Comparison of ENCODE assay signal across 8 mouse cellular contexts in the genomic region with DNA sequence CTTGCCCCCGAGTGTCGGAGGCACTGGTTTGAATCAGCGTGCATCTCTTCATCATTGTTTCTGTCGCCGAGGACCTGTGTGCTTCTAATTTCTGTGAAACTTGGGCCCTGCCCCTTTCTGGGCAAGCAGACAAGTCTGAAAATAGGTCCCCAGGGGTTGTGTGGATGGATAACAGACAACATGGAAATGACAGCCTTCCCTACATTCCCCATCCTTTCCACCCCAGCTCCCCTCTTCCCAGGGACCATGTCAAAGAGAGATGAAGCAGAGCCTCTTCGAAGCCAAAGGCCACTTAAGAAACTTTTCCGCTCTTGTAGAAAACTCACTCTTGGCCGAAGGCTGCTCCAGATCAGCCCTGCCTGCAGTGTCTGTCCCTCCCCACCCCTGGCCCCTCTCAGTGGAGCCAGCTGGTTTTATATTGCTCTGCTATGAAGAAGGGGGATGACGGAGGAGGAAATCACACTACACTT.
DNase-seq lines count a peak whose midpoint lies in the region; ATAC-seq and TF ChIP-seq lines count a peak whose summit lies in the region.

No protein-coding gene starts in this region.

- intact Hi-C loops in left cerebral cortex, postnatal 4 days (cut with DNase I), result no loop called here
- intact Hi-C loops in left cerebral cortex, postnatal 36 days (cut with DNase I), result no loop called here
- intact Hi-C loops in heart, postnatal 14 days (cut with DNase I), result no loop called here

- no peak overlapping the region for H3K27ac ChIP-seq in forebrain, embryonic 14.5 days (ENCODE audit: low read depth, low read length)

- H3K9me3 ChIP-seq in forebrain, embryonic 14.5 days (replicated peaks; ENCODE audit: control insufficient read depth, low read length), result no peaks in the 10 kb centered on the region

- H3K27me3 ChIP-seq in forebrain, embryonic 14.5 days (replicated peaks; ENCODE audit: control insufficient read depth, insufficient read depth, low read length), result no peaks in the 10 kb centered on the region
- no peaks in the 10 kb centered on the region for H3K27me3 ChIP-seq in myocyte (ENCODE audit: control insufficient read depth, insufficient read depth, insufficient read length)

- no peak overlapping the region for H3K4me3 ChIP-seq in forebrain, embryonic 14.5 days (ENCODE audit: low read depth, low read length)
- H3K4me3 ChIP-seq in myocyte, result no peak overlapping the region

- no peak for TF ChIP-seq POLR2A in myocyte (IDR thresholded peaks at IDR 0.05; ENCODE audit: insufficient read length, low read depth)

- peak overlapping the region; percentile 33; the same call in 1 of the 2 replicates for H3K4me2 ChIP-seq in forebrain, embryonic 14.5 days (ENCODE audit: low read length)
- H3K4me2 ChIP-seq in myocyte (ENCODE audit: low read depth), result peak overlapping the region; percentile 45

- WGBS in forebrain, embryonic 14.5 days, result 64% methylated on average over 9 of the region's 9 CpGs

- peaks cover 10% of the 10 kb centered on the region for H3K4me1 ChIP-seq in forebrain, embryonic 14.5 days (ENCODE audit: control insufficient read depth, insufficient read depth, low read length)

- no peak overlapping the region for H3ac ChIP-seq in myocyte (ENCODE audit: control insufficient read depth, insufficient read length)

- H3K79me2 ChIP-seq in myocyte (ENCODE audit: control insufficient read depth, insufficient read depth), result no peaks in the 10 kb centered on the region

- H3K36me3 ChIP-seq in forebrain, embryonic 14.5 days (ENCODE audit: control insufficient read depth, insufficient read depth, low read length), result no peaks in the 10 kb centered on the region
- H3K36me3 ChIP-seq in myocyte (ENCODE audit: control insufficient read depth, insufficient read depth), result no peaks in the 10 kb centered on the region

- peak; percentile 78 for DNase-seq in left cerebral cortex, postnatal 4 days
- no peak for DNase-seq in left cerebral cortex, postnatal 36 days (ENCODE audit: low spot score in 2 of 2)
- no peak for DNase-seq in forebrain, embryonic 14.5 days (ENCODE audit: low spot score)
- DNase-seq in heart, postnatal 14 days, result peak; percentile 81 to 85
- DNase-seq in kidney, postnatal 25 days, result peak; percentile 64 to 69
- no peak for DNase-seq in right cerebral cortex, postnatal 25 days
- DNase-seq in left cerebral cortex, adult 8-10 months (ENCODE audit: low spot score in 2 of 2), result no peak

- H3K9ac ChIP-seq in forebrain, embryonic 14.5 days (ENCODE audit: low read length), result no peak overlapping the region

- no peak for ATAC-seq in forebrain, embryonic 14.5 days

TF ChIP-seq in myocyte, 11 proteins besides CTCF, POLR2A, EP300 and RAD21:
- no peak for TF ChIP-seq MAX (IDR thresholded peaks at IDR 0.05; ENCODE audit: low read depth)
- TF ChIP-seq TCF3 (IDR thresholded peaks at IDR 0.05; ENCODE audit: insufficient read length, low read depth), result no peak
- no peak for TF ChIP-seq MYOD1 (IDR thresholded peaks at IDR 0.05; ENCODE audit: control insufficient read depth in 1 of 3, insufficient read length in 2 of 3, low read depth in 2 of 3)
TF ChIP-seq in myocyte: peak in this region for 0.

Comparison
In these comparisons a context has a peak if more than half of its experiments do, and no peak if none do; other contexts are left out.
1. DNase-seq: peak in left cerebral cortex, postnatal 4 days (single experiment), heart, postnatal 14 days (2 of 2) and kidney, postnatal 25 days (2 of 2); none in left cerebral cortex, postnatal 36 days (0 of 2), forebrain, embryonic 14.5 days (single experiment), right cerebral cortex, postnatal 25 days (single experiment) and left cerebral cortex, adult 8-10 months (0 of 2).